Mouse (Mus musculus): ENCODE results near the gene Gm21834.
A peak's percentile ranks its signal among the peaks of the same experiment; 100 is the strongest.

Gm21834 gene

GRCm38 (mm10) chr17:57742119-57742518 lies at the start of gene Gm21834:
Gene Gm21834 (minus strand): TSS chr17:57742219.
- DNase-seq, result no peak

GRCm38 (mm10) chr17:57788161-57788799 lies 46.3 kb upstream of the Gm21834 start:
- no peak for DNase-seq

- DNase-seq, result no peak
These were observed 28.9 kb upstream of the Gm21834 start for GRCm38 (mm10) chr17:57770904-57771303.

GRCm38 (mm10) chr17:57768622-57769610 lies 26.9 kb upstream of the Gm21834 start, which contains the start of gene Cntnap5c:
Gene Cntnap5c (plus strand): TSS chr17:57769570.
- peak in 1 of 2 experiments; percentile 3 for DNase-seq

- no peak for DNase-seq
These were observed 25.3 kb upstream of the Gm21834 start for GRCm38 (mm10) chr17:57767306-57767705.

- no peak for DNase-seq
These were observed 16.0 kb upstream of the Gm21834 start for GRCm38 (mm10) chr17:57758033-57758432.

GRCm38 (mm10) chr17:57694791-57695190 lies 47.2 kb downstream of the Gm21834 start:
- no peak for DNase-seq

Data from thymus, postnatal 36 days (tissue).